Mouse (Mus musculus) lung, embryonic 14.5 days (tissue): ENCODE results near the gene Rabgap1l. TPM values are rescaled to one million over a fixed set of nuclear protein-coding genes. Genes with fewer than 3 reads are reported as not detected.
A peak's percentile ranks its signal among the peaks of the same experiment; 100 is the strongest.
"Not testable (repeated sequence)": the region's sequence is repeated elsewhere in the genome, so short reads cannot be mapped to it uniquely, and the experiment has no call there.

Experiments used
- ATAC-seq: fragments of 200-750 bp; cut with Nextera tagmentation; 2 replicates; pipeline ENCODE4 v1.8.0; 2017; ENCODE audit warnings: mild to moderate bottlenecking, moderate TSS enrichment, moderate library complexity; ENCODE audit not compliant: insufficient read depth
- DNase-seq: peaks from one replicate; pipeline ENCODE4 v3.0.0-alpha.2; 2015
- H3K27ac ChIP-seq: fragments of 300-500 bp; sonication (generic); 2 replicates; pipeline ENCODE4 v1.5.1; 2014; ENCODE audit warnings: low read depth, mild to moderate bottlenecking, moderate library complexity
- H3K27me3 ChIP-seq: fragments of 300-500 bp; sonication (generic); 2 replicates; pipeline ENCODE4 v1.6.1; 2014; ENCODE audit warnings: low read length, control low read depth; ENCODE audit not compliant: insufficient read depth
- H3K36me3 ChIP-seq: fragments of 300-500 bp; sonication (generic); 2 replicates; pipeline ENCODE4 v1.6.1; 2014; ENCODE audit warnings: control low read depth; ENCODE audit not compliant: insufficient read depth
- H3K4me1 ChIP-seq: fragments of 300-500 bp; sonication (generic); 2 replicates; pipeline ENCODE4 v1.6.1; 2014; ENCODE audit warnings: antibody characterized with exemption, control low read depth; ENCODE audit not compliant: insufficient read depth
- H3K4me2 ChIP-seq: fragments of 300-500 bp; sonication (generic); 2 replicates; pipeline ENCODE4 v1.6.1; 2014; ENCODE audit warnings: mild to moderate bottlenecking
- H3K4me3 ChIP-seq: fragments of 300-500 bp; sonication (generic); 2 replicates; pipeline ENCODE4 v1.5.1; 2014; ENCODE audit warnings: low read depth, low read length
- H3K9ac ChIP-seq: fragments of 300-500 bp; sonication (generic); 2 replicates; pipeline ENCODE4 v1.6.1; 2014
- H3K9me3 ChIP-seq: fragments of 300-500 bp; sonication (generic); 2 replicates; pipeline ENCODE4 v1.6.1; 2016; ENCODE audit warnings: low read depth, low read length, control low read depth
- CTCF ChIP-seq: IDR thresholded peaks from 2 replicates; pipeline ENCODE4 v1.5.1; 2016; ENCODE audit warnings: antibody characterized with exemption, low read depth
- WGBS: fragments of 180-500 bp; shearing (Covaris S2); extraction: QIAGEN DNeasy Blood & Tissue Kit; methylation state at CpG from one replicate; pipeline ENCODE4 v1.1.7; 2014; 5-methylcytosine and 5-hydroxymethylcytosine counted together
- polyA plus RNA-seq: library from polyadenylated mRNA; unstranded; fragments of >200 nt; fragmentation: Nextera tagmentation; extraction: Ambion mirVana; gene quantifications from 2 replicates; pipeline ENCODE4 v1.2.1, GENCODE M21; 2014

Rabgap1l gene
- polyA plus RNA-seq, 1 experiment from 2014 or later, result 19.3 TPM

GRCm38 (mm10) chr1:160295323-160295722 lies 497.7 kb downstream of the Rabgap1l start:
- no peak overlapping the region for H3K9ac ChIP-seq
- no peaks in the 10 kb centered on the region for H3K36me3 ChIP-seq
- WGBS, result 76% methylated on average over 1 of the region's 1 CpGs
- DNase-seq (no peak), ATAC-seq (no peak)
- TF ChIP-seq CTCF, result no peak
- no peak overlapping the region for H3K4me3 ChIP-seq
- H3K9me3 ChIP-seq, result no peaks in the 10 kb centered on the region
- no peak overlapping the region for H3K27ac ChIP-seq
- no peaks in the 10 kb centered on the region for H3K4me1 ChIP-seq
- no peak overlapping the region for H3K4me2 ChIP-seq
- H3K27me3 ChIP-seq, result no peaks in the 10 kb centered on the region

GRCm38 (mm10) chr1:160293488-160293887 lies 499.5 kb downstream of the Rabgap1l start:
- no peaks in the 10 kb centered on the region for H3K9me3 ChIP-seq
- no peaks in the 10 kb centered on the region for H3K27me3 ChIP-seq
- no peaks in the 10 kb centered on the region for H3K36me3 ChIP-seq
- 66% methylated on average over 3 of the region's 3 CpGs for WGBS
- DNase-seq, result no peak
- H3K4me1 ChIP-seq, result no peaks in the 10 kb centered on the region
- no peak overlapping the region for H3K9ac ChIP-seq
- TF ChIP-seq CTCF, result no peak
- H3K4me3 ChIP-seq, result no peak overlapping the region
- H3K4me2 ChIP-seq, result no peak overlapping the region
- ATAC-seq, result no peak
- H3K27ac ChIP-seq, result no peak overlapping the region

- no peak for TF ChIP-seq CTCF
- no peak overlapping the region for H3K4me2 ChIP-seq
- no peaks in the 10 kb centered on the region for H3K9me3 ChIP-seq
- ATAC-seq, result no peak
- no peaks in the 10 kb centered on the region for H3K27me3 ChIP-seq
- no peak for DNase-seq
- no peak overlapping the region for H3K9ac ChIP-seq
- no peak overlapping the region for H3K27ac ChIP-seq
- 87% methylated on average over 2 of the region's 2 CpGs for WGBS
- H3K36me3 ChIP-seq, result no peaks in the 10 kb centered on the region
- H3K4me3 ChIP-seq, result no peak overlapping the region
- H3K4me1 ChIP-seq, result no peaks in the 10 kb centered on the region
Observed at GRCm38 (mm10) chr1:160292058-160292457, 501.0 kb downstream of the Rabgap1l start.

- H3K27ac ChIP-seq, result no peak overlapping the region
- ATAC-seq (no peak), DNase-seq (peak; percentile 9)
- H3K9me3 ChIP-seq, result no peaks in the 10 kb centered on the region
- 55% methylated on average over 9 of the region's 9 CpGs for WGBS
- H3K4me2 ChIP-seq, result no peak overlapping the region
- H3K27me3 ChIP-seq, result no peaks in the 10 kb centered on the region
- no peak overlapping the region for H3K4me3 ChIP-seq
- H3K4me1 ChIP-seq, result no peaks in the 10 kb centered on the region
- H3K9ac ChIP-seq, result no peak overlapping the region
- no peak for TF ChIP-seq CTCF
- H3K36me3 ChIP-seq, result no peaks in the 10 kb centered on the region
Observed at GRCm38 (mm10) chr1:160290242-160290641, 502.8 kb downstream of the Rabgap1l start.

GRCm38 (mm10) chr1:160287058-160287645 lies 505.9 kb downstream of the Rabgap1l start:
- Histone ChIP-seq H3K27ac (no peak overlapping the region), H3K27me3 (no peaks in the 10 kb centered on the region), H3K9me3 (no peaks in the 10 kb centered on the region), H3K4me3 (no peak overlapping the region), H3K9ac (no peak overlapping the region), H3K36me3 (no peaks in the 10 kb centered on the region), H3K4me1 (no peaks in the 10 kb centered on the region), H3K4me2 (no peak overlapping the region)
- DNase-seq, result no peak
- WGBS, result 42% methylated on average over 5 of the region's 5 CpGs
- no peak for TF ChIP-seq CTCF
- no peak for ATAC-seq

GRCm38 (mm10) chr1:160286400-160287057 lies 506.5 kb downstream of the Rabgap1l start:
- ATAC-seq (no peak), DNase-seq (peak; percentile 32)
- WGBS, result 35% methylated on average over 7 of the region's 7 CpGs
- Histone ChIP-seq H3K4me2 (no peak overlapping the region), H3K27ac (no peak overlapping the region), H3K36me3 (no peaks in the 10 kb centered on the region), H3K9ac (no peak overlapping the region), H3K4me1 (no peaks in the 10 kb centered on the region), H3K27me3 (no peaks in the 10 kb centered on the region), H3K9me3 (no peaks in the 10 kb centered on the region), H3K4me3 (no peak overlapping the region)
- TF ChIP-seq CTCF, result no peak

- Histone ChIP-seq H3K36me3 (no peaks in the 10 kb centered on the region), H3K9me3 (no peaks in the 10 kb centered on the region), H3K27ac (no peak overlapping the region), H3K27me3 (no peaks in the 10 kb centered on the region), H3K4me3 (no peak overlapping the region), H3K9ac (no peak overlapping the region), H3K4me1 (no peaks in the 10 kb centered on the region; the same call in 1 of the 2 replicates), H3K4me2 (no peak overlapping the region)
- ATAC-seq, result no peak
- 72% methylated on average over 4 of the region's 4 CpGs for WGBS
- no peak for TF ChIP-seq CTCF
- no peak for DNase-seq
Observed at GRCm38 (mm10) chr1:160284241-160284640, 508.8 kb downstream of the Rabgap1l start.

- H3K36me3 ChIP-seq, H3K9me3 ChIP-seq, H3K4me2 ChIP-seq, H3K9ac ChIP-seq, H3K4me3 ChIP-seq, H3K4me1 ChIP-seq, H3K27me3 ChIP-seq, H3K27ac ChIP-seq, ATAC-seq, DNase-seq: not testable (repeated sequence)
- WGBS, result 83% methylated on average over 2 of the region's 2 CpGs
Observed at GRCm38 (mm10) chr1:160282166-160282874, 510.7 kb downstream of the Rabgap1l start.
